Mouse (Mus musculus): ENCODE results near the gene Uncx. TPM values are rescaled to one million over a fixed set of nuclear protein-coding genes. Genes with fewer than 3 reads are reported as not detected.
A peak's percentile ranks its signal among the peaks of the same experiment; 100 is the strongest.

Gene Uncx
- polyA plus RNA-seq (2012; rRNA removed): 1.1 and 1.5 TPM in 2 replicates

GRCm38 (mm10) chr5:139543214-139543613, at the start of gene Uncx:
Gene Uncx, plus strand, starts transcription at chr5:139543494.
- Histone ChIP-seq H3K4me3 (ENCODE audit: insufficient read depth, low read depth, low read length) (no peak within 1 kb of the TSS), H3K27ac (ENCODE audit: insufficient read depth, low read depth, low read length) (no peak within 1 kb of the TSS), H3K36me3 (ENCODE audit: control insufficient read depth, insufficient read depth, low read length) (no peaks in the 10 kb centered on the region), H3K4me1 (ENCODE audit: control insufficient read depth, insufficient read depth, low read length) (no peaks in the 10 kb centered on the region), H3K27me3 (replicated peaks; ENCODE audit: control insufficient read depth, insufficient read depth, low read length) (peaks cover 21% of the 10 kb centered on the region)
- no peak for TF ChIP-seq CTCF (conservative IDR thresholded peaks at IDR 0.05; ENCODE audit: insufficient read depth, insufficient read length, low read depth, low read length)
- TF ChIP-seq POLR2A (IDR thresholded peaks at IDR 0.05; ENCODE audit: low read depth, low read length): no peak
- WGBS: 4% methylated on average over 15 of the region's 15 CpGs
- no peak for DNase-seq

GRCm38 (mm10) chr5:139493690-139494089, 49.6 kb upstream of the Uncx start:
- WGBS: 54% methylated on average over 5 of the region's 5 CpGs
- H3K4me1 ChIP-seq (ENCODE audit: control insufficient read depth, insufficient read depth, low read length): no peaks in the 10 kb centered on the region
- H3K27me3 ChIP-seq (replicated peaks; ENCODE audit: control insufficient read depth, insufficient read depth, low read length): no peaks in the 10 kb centered on the region
- H3K4me3 ChIP-seq (ENCODE audit: insufficient read depth, low read depth, low read length): no peak overlapping the region
- TF ChIP-seq POLR2A (IDR thresholded peaks at IDR 0.05; ENCODE audit: low read depth, low read length): no peak
- no peak overlapping the region for H3K27ac ChIP-seq (ENCODE audit: insufficient read depth, low read depth, low read length)
- H3K36me3 ChIP-seq (ENCODE audit: control insufficient read depth, insufficient read depth, low read length): no peaks in the 10 kb centered on the region
- no peak for DNase-seq

- H3K27me3 ChIP-seq (replicated peaks; ENCODE audit: control insufficient read depth, insufficient read depth, low read length): no peaks in the 10 kb centered on the region
- WGBS: 10% methylated on average over 22 of the region's 22 CpGs
- H3K4me3 ChIP-seq (ENCODE audit: insufficient read depth, low read depth, low read length): no peak overlapping the region
- no peaks in the 10 kb centered on the region for H3K36me3 ChIP-seq (ENCODE audit: control insufficient read depth, insufficient read depth, low read length)
- no peak for TF ChIP-seq CTCF (conservative IDR thresholded peaks at IDR 0.05; ENCODE audit: insufficient read depth, insufficient read length, low read depth, low read length)
- no peak for TF ChIP-seq POLR2A (IDR thresholded peaks at IDR 0.05; ENCODE audit: low read depth, low read length)
- no peak overlapping the region for H3K27ac ChIP-seq (ENCODE audit: insufficient read depth, low read depth, low read length)
- DNase-seq: peak; percentile 34
- H3K4me1 ChIP-seq (ENCODE audit: control insufficient read depth, insufficient read depth, low read length): no peaks in the 10 kb centered on the region
These were observed 48.1 kb upstream of the Uncx start for GRCm38 (mm10) chr5:139495019-139495669.

GRCm38 (mm10) chr5:139496939-139497338, 46.4 kb upstream of the Uncx start:
- DNase-seq: no peak
- 63% methylated on average over 5 of the region's 5 CpGs for WGBS
- no peak for TF ChIP-seq POLR2A (IDR thresholded peaks at IDR 0.05; ENCODE audit: low read depth, low read length)
- no peak for TF ChIP-seq CTCF (conservative IDR thresholded peaks at IDR 0.05; ENCODE audit: insufficient read depth, insufficient read length, low read depth, low read length)

GRCm38 (mm10) chr5:139498791-139499190, 44.5 kb upstream of the Uncx start:
- Histone ChIP-seq H3K36me3 (ENCODE audit: control insufficient read depth, insufficient read depth, low read length) (no peaks in the 10 kb centered on the region), H3K27ac (ENCODE audit: insufficient read depth, low read depth, low read length) (no peak overlapping the region), H3K4me1 (ENCODE audit: control insufficient read depth, insufficient read depth, low read length) (no peaks in the 10 kb centered on the region), H3K4me3 (ENCODE audit: insufficient read depth, low read depth, low read length) (no peak overlapping the region), H3K27me3 (replicated peaks; ENCODE audit: control insufficient read depth, insufficient read depth, low read length) (no peaks in the 10 kb centered on the region)
- 25% methylated on average over 5 of the region's 5 CpGs for WGBS
- peak; percentile 74 for DNase-seq
- TF ChIP-seq CTCF (conservative IDR thresholded peaks at IDR 0.05; ENCODE audit: insufficient read depth, insufficient read length, low read depth, low read length): no peak
- no peak for TF ChIP-seq POLR2A (IDR thresholded peaks at IDR 0.05; ENCODE audit: low read depth, low read length)

More at GRCm38 (mm10) chr5:139496939-139497338, 46.4 kb upstream of the Uncx start:
- Histone ChIP-seq H3K27me3 (replicated peaks; ENCODE audit: control insufficient read depth, insufficient read depth, low read length) (no peaks in the 10 kb centered on the region), H3K36me3 (ENCODE audit: control insufficient read depth, insufficient read depth, low read length) (no peaks in the 10 kb centered on the region), H3K4me1 (ENCODE audit: control insufficient read depth, insufficient read depth, low read length) (no peaks in the 10 kb centered on the region), H3K4me3 (ENCODE audit: insufficient read depth, low read depth, low read length) (no peak overlapping the region), H3K27ac (ENCODE audit: insufficient read depth, low read depth, low read length) (no peak overlapping the region)

GRCm38 (mm10) chr5:139502281-139502680, 41.0 kb upstream of the Uncx start:
- Histone ChIP-seq H3K4me3 (ENCODE audit: insufficient read depth, low read depth, low read length) (no peak overlapping the region), H3K27me3 (replicated peaks; ENCODE audit: control insufficient read depth, insufficient read depth, low read length) (no peaks in the 10 kb centered on the region), H3K36me3 (ENCODE audit: control insufficient read depth, insufficient read depth, low read length) (no peaks in the 10 kb centered on the region), H3K4me1 (ENCODE audit: control insufficient read depth, insufficient read depth, low read length) (no peaks in the 10 kb centered on the region), H3K27ac (ENCODE audit: insufficient read depth, low read depth, low read length) (no peak overlapping the region)
- DNase-seq: no peak
- TF ChIP-seq CTCF (conservative IDR thresholded peaks at IDR 0.05; ENCODE audit: insufficient read depth, insufficient read length, low read depth, low read length): no peak
- no peak for TF ChIP-seq POLR2A (IDR thresholded peaks at IDR 0.05; ENCODE audit: low read depth, low read length)
- WGBS: 62% methylated on average over 14 of the region's 14 CpGs

GRCm38 (mm10) chr5:139505073-139505606, 38.2 kb upstream of the Uncx start:
- DNase-seq: peak; percentile 82
- Histone ChIP-seq H3K27ac (ENCODE audit: insufficient read depth, low read depth, low read length) (no peak overlapping the region), H3K27me3 (replicated peaks; ENCODE audit: control insufficient read depth, insufficient read depth, low read length) (no peaks in the 10 kb centered on the region), H3K4me3 (ENCODE audit: insufficient read depth, low read depth, low read length) (no peak overlapping the region), H3K36me3 (ENCODE audit: control insufficient read depth, insufficient read depth, low read length) (no peaks in the 10 kb centered on the region), H3K4me1 (ENCODE audit: control insufficient read depth, insufficient read depth, low read length) (no peaks in the 10 kb centered on the region)
- WGBS: 4% methylated on average over 14 of the region's 14 CpGs
- TF ChIP-seq CTCF (conservative IDR thresholded peaks at IDR 0.05; ENCODE audit: insufficient read depth, insufficient read length, low read depth, low read length): peak; percentile 84
- no peak for TF ChIP-seq POLR2A (IDR thresholded peaks at IDR 0.05; ENCODE audit: low read depth, low read length)

Data from kidney, adult 2 months (tissue).